Mouse (Mus musculus) hindbrain, embryonic 12.5 days (tissue): Measurements from ENCODE around the gene Asb6. TPM values are rescaled to one million over a fixed set of nuclear protein-coding genes. Genes with fewer than 3 reads are reported as not detected.
A peak's percentile ranks its signal among the peaks of the same experiment; 100 is the strongest.

Experiments
- ATAC-seq: fragments of 200-750 bp; cut with Nextera tagmentation; 2 replicates; pipeline ENCODE4 v1.8.0; 2017; ENCODE audit warnings: moderate TSS enrichment; ENCODE audit not compliant: low FRiP score
- H3K27ac ChIP-seq: fragments of 300-500 bp; sonication (generic); 2 replicates; pipeline ENCODE4 v1.5.1; 2016; ENCODE audit warnings: mild to moderate bottlenecking
- H3K27me3 ChIP-seq: fragments of 300-500 bp; sonication (generic); 2 replicates; pipeline ENCODE4 v1.6.1; 2016; ENCODE audit warnings: mild to moderate bottlenecking
- H3K36me3 ChIP-seq: fragments of 300-500 bp; sonication (generic); 2 replicates; pipeline ENCODE4 v1.6.1; 2016; ENCODE audit warnings: mild to moderate bottlenecking
- H3K4me1 ChIP-seq: fragments of 300-500 bp; sonication (generic); 2 replicates; pipeline ENCODE4 v1.6.1; 2016
- H3K4me2 ChIP-seq: fragments of 300-500 bp; sonication (generic); replicated peaks from 2 replicates; pipeline ENCODE4 v1.6.1; 2016; ENCODE audit warnings: mild to moderate bottlenecking
- H3K4me3 ChIP-seq: fragments of 300-500 bp; sonication (generic); 2 replicates; pipeline ENCODE4 v1.5.1; 2016; ENCODE audit warnings: mild to moderate bottlenecking
- H3K9ac ChIP-seq: fragments of 300-500 bp; sonication (generic); 2 replicates; pipeline ENCODE4 v1.6.1; 2016; ENCODE audit warnings: mild to moderate bottlenecking, moderate library complexity
- H3K9me3 ChIP-seq: fragments of 300-500 bp; sonication (generic); replicated peaks from 2 replicates; pipeline ENCODE4 v1.6.1; 2016; ENCODE audit warnings: mild to moderate bottlenecking
- WGBS: fragments of 180-500 bp; shearing (Covaris S2); methylation state at CpG from one replicate; pipeline ENCODE4 v1.1.7; 2016; 5-methylcytosine and 5-hydroxymethylcytosine counted together
- polyA plus RNA-seq: library from polyadenylated mRNA; unstranded; fragments of >200 nt; fragmentation: Nextera tagmentation; extraction: Ambion mirVana; gene quantifications from 2 replicates; pipeline ENCODE4 v1.2.1, GENCODE M21; 2016

Asb6 gene
- 38.9 and 40.6 TPM in 2 replicates for polyA plus RNA-seq

DNA sequence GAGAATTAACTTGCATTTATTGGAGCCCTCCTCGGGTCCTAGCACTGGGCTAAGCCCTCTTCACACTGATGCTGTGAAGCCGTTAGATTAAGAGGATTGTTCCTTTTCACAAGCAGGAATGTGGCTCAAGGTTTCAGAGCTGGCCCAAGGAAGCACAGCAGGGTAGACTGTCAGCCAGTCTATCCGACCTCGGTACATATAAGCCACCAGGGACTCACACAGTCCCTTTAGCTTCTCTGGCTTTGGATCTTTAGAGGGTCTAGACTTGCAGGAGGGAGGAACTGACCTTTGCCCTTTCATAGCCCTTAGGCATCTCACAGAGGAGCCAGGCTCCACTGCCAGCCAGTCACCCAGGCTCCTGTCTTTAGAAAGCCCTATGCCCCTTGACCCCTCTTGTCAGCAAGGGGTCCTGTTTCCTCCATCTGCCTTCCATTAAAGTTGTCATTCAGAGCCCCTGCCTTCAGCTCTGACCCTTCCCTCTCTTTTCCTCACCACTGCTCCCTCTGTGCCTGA, at the start of gene Asb6:
Gene Asb6 (minus strand): TSS at position 51 of the 513 bp plus-strand sequence.
- WGBS: 11% methylated on average over 4 of the region's 4 CpGs
- peaks cover 25% of the 10 kb centered on the region for H3K4me1 ChIP-seq

GRCm38 (mm10) chr2:30879481-30879880, 49.3 kb upstream of the Asb6 start:
- H3K4me3 ChIP-seq: no peak overlapping the region
- peaks cover 9% of the 10 kb centered on the region for H3K4me1 ChIP-seq
- no peak overlapping the region for H3K27ac ChIP-seq
- no peaks in the 10 kb centered on the region for H3K9me3 ChIP-seq
- no peak overlapping the region for H3K9ac ChIP-seq
- no peaks in the 10 kb centered on the region for H3K36me3 ChIP-seq
- no peak for ATAC-seq
- no peak overlapping the region for H3K4me2 ChIP-seq
- no peaks in the 10 kb centered on the region; the same call in 1 of the 2 replicates for H3K27me3 ChIP-seq
- WGBS: 92% methylated on average over 15 of the region's 15 CpGs

More for the DNA sequence above, at the start of gene Asb6:
- ATAC-seq: no peak
- H3K27me3 ChIP-seq: no peaks in the 10 kb centered on the region
- H3K9me3 ChIP-seq: no peaks in the 10 kb centered on the region
- H3K9ac ChIP-seq: no peak within 1 kb of the TSS
- no peak within 1 kb of the TSS for H3K4me3 ChIP-seq
- no peak within 1 kb of the TSS for H3K27ac ChIP-seq
- peaks cover 11% of the 10 kb centered on the region for H3K36me3 ChIP-seq
- H3K4me2 ChIP-seq: no peak within 1 kb of the TSS

GRCm38 (mm10) chr2:30875621-30876432, 45.7 kb upstream of the Asb6 start:
- no peak overlapping the region for H3K9ac ChIP-seq
- 34% methylated on average over 11 of the region's 11 CpGs for WGBS
- peaks cover 16% of the 10 kb centered on the region for H3K4me1 ChIP-seq
- H3K27ac ChIP-seq: peak overlapping the region; percentile 66; the same call in 1 of the 2 replicates
- H3K4me2 ChIP-seq: no peak overlapping the region
- no peaks in the 10 kb centered on the region for H3K9me3 ChIP-seq
- H3K27me3 ChIP-seq: no peaks in the 10 kb centered on the region; the same call in 1 of the 2 replicates
- no peak overlapping the region for H3K4me3 ChIP-seq
- no peaks in the 10 kb centered on the region for H3K36me3 ChIP-seq
- ATAC-seq: no peak

- H3K4me2 ChIP-seq: no peak overlapping the region
- no peak overlapping the region for H3K4me3 ChIP-seq
- H3K9ac ChIP-seq: no peak overlapping the region
- H3K4me1 ChIP-seq: peaks cover 17% of the 10 kb centered on the region
- ATAC-seq: no peak
- WGBS: 57% methylated on average over 7 of the region's 7 CpGs
- H3K27ac ChIP-seq: 0 out of 2 replicates have a peak overlapping the region, but pooled peaks have one; percentile 40
- H3K27me3 ChIP-seq: no peaks in the 10 kb centered on the region; the same call in 1 of the 2 replicates
- no peaks in the 10 kb centered on the region for H3K9me3 ChIP-seq
- H3K36me3 ChIP-seq: no peaks in the 10 kb centered on the region
These were observed 45.0 kb upstream of the Asb6 start for GRCm38 (mm10) chr2:30875096-30875495.

- no peak overlapping the region for H3K27ac ChIP-seq
- H3K4me2 ChIP-seq: no peak overlapping the region
- no peak for ATAC-seq
- no peaks in the 10 kb centered on the region; the same call in 1 of the 2 replicates for H3K27me3 ChIP-seq
- WGBS: 20% methylated on average over 10 of the region's 10 CpGs
- H3K9me3 ChIP-seq: no peaks in the 10 kb centered on the region
- H3K4me1 ChIP-seq: peaks cover 17% of the 10 kb centered on the region
- no peak overlapping the region for H3K4me3 ChIP-seq
- H3K36me3 ChIP-seq: no peaks in the 10 kb centered on the region
- no peak overlapping the region for H3K9ac ChIP-seq
These were observed 44.3 kb upstream of the Asb6 start for GRCm38 (mm10) chr2:30874445-30874844.

DNA sequence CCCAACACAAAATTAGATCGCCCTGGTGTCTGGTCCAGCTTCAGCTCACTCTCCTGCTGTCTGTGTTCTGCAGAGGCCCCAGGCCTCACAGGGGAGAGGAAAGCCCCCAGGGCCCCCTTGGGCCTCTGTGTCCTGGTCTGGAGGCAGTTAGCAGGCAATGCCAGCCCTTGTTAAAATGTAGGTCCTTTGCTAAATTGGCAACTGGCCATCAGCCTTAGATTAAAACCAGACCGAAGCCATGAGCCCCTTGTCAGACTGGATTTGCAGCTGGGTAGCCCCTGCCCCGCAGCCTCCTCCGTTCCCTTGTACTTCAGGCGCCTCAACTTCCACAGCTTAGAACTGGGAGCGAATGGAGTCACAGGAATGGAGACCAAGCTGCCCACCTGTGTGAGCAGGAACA, 42.5 kb upstream of the Asb6 start:
- no peak for ATAC-seq
- peak overlapping the region; percentile 49; the same call in 1 of the 2 replicates for H3K27ac ChIP-seq
- WGBS: 71% methylated on average over 6 of the region's 6 CpGs

GRCm38 (mm10) chr2:30870863-30871262, 40.7 kb upstream of the Asb6 start:
- 65% methylated on average over 8 of the region's 8 CpGs for WGBS
- ATAC-seq: no peak
- Histone ChIP-seq H3K9me3 (no peaks in the 10 kb centered on the region), H3K36me3 (no peaks in the 10 kb centered on the region), H3K27me3 (no peaks in the 10 kb centered on the region), H3K4me1 (peaks cover 13% of the 10 kb centered on the region), H3K4me3 (no peak overlapping the region), H3K27ac (no peak overlapping the region), H3K4me2 (no peak overlapping the region), H3K9ac (no peak overlapping the region)

More for the DNA sequence above, 42.5 kb upstream of the Asb6 start:
- Histone ChIP-seq H3K9me3 (no peaks in the 10 kb centered on the region), H3K36me3 (no peaks in the 10 kb centered on the region), H3K4me2 (no peak overlapping the region), H3K4me1 (peaks cover 17% of the 10 kb centered on the region), H3K4me3 (no peak overlapping the region), H3K27me3 (no peaks in the 10 kb centered on the region; the same call in 1 of the 2 replicates), H3K9ac (no peak overlapping the region)

DNA sequence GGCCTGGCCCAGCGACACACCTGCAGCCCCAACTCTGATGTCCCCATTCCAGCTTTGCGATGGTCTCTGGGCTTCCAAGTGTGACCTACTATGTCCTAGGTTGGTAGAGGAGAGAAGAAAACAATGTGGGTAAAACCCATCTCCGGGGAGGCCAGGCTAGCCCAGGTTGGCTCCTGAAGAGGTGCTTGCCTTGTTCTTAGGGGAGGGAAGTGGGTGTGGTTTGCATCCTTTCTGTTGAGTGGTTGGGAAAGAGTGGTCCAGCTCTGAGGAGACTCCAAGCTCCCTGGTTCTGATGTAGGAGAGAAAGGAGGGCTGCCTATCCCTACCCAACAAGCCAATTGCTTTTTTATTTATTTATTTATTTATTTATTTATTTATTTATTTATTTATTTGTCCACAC, 35.3 kb upstream of the Asb6 start:
- no peak for ATAC-seq
- Histone ChIP-seq H3K27ac (no peak overlapping the region), H3K27me3 (peaks cover 18% of the 10 kb centered on the region), H3K9ac (no peak overlapping the region), H3K4me1 (peaks cover 20% of the 10 kb centered on the region), H3K9me3 (no peaks in the 10 kb centered on the region), H3K4me3 (peak overlapping the region; percentile 25; the same call in 1 of the 2 replicates), H3K4me2 (peak overlapping the region; percentile 47), H3K36me3 (no peaks in the 10 kb centered on the region)
- WGBS: 60% methylated on average over 3 of the region's 3 CpGs

DNA sequence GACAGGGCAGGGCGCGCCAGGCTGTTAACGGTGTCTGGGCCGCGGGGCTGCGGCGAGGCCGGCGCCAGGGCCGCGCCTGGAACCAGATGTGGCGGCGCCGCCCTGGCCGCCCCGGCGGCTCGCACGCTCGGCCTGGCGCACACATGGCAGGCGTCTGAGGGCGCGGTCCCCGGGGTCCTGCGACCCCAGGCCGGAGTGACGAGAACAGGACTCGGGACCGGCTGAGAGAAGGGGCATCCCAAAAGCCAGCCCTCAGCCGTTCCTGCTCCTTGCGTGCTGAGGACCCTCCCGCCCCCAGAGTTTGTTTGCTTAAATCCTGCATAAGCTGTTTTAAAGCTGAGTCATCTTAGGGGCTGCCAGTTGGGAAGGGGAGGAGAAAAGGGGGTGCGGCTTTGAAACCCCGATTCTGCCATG, 34.8 kb upstream of the Asb6 start:
- H3K9ac ChIP-seq: peak overlapping the region; percentile 39; the same call in 1 of the 2 replicates
- ATAC-seq: no peak
- WGBS: 2% methylated on average over 35 of the region's 35 CpGs
- H3K4me2 ChIP-seq: peak overlapping the region; percentile 47
- no peaks in the 10 kb centered on the region for H3K9me3 ChIP-seq
- peaks cover 20% of the 10 kb centered on the region for H3K4me1 ChIP-seq
- peaks cover 18% of the 10 kb centered on the region for H3K27me3 ChIP-seq
- 0 out of 2 replicates have a peak overlapping the region, but pooled peaks have one; percentile 40 for H3K27ac ChIP-seq
- H3K4me3 ChIP-seq: peak overlapping the region; percentile 25
- no peaks in the 10 kb centered on the region for H3K36me3 ChIP-seq

DNA sequence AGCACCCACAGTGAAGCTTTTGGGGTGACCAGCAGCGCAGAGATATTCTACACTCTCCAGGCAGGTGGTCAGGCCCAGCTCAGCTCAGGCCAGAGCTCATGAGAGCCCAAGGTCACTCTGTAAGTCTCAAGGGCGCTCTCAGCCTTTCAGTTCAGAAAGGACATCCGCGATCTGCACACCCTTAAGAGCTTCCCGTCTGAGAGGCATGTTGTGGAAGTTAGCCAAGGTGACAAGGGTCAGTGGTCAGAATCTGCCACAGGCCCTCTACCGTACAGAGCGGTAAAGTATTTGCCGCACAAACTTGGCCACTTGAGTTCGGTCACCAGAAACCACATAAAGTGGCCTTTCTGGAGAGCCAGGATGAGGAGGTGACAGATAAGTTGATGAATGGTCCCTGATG, 33.4 kb upstream of the Asb6 start:
- ATAC-seq: no peak
- Histone ChIP-seq H3K4me3 (no peak overlapping the region), H3K4me1 (peaks cover 20% of the 10 kb centered on the region), H3K27ac (no peak overlapping the region), H3K4me2 (no peak overlapping the region), H3K36me3 (no peaks in the 10 kb centered on the region), H3K9me3 (no peaks in the 10 kb centered on the region), H3K27me3 (peaks cover 18% of the 10 kb centered on the region), H3K9ac (no peak overlapping the region; the same call in 1 of the 2 replicates)
- 76% methylated on average over 9 of the region's 9 CpGs for WGBS

GRCm38 (mm10) chr2:30862081-30862480, 31.9 kb upstream of the Asb6 start:
- ATAC-seq: no peak
- H3K27me3 ChIP-seq: peaks cover 18% of the 10 kb centered on the region
- no peak overlapping the region for H3K4me2 ChIP-seq
- H3K9me3 ChIP-seq: no peaks in the 10 kb centered on the region
- H3K27ac ChIP-seq: no peak overlapping the region
- no peak overlapping the region for H3K4me3 ChIP-seq
- peaks cover 20% of the 10 kb centered on the region for H3K4me1 ChIP-seq
- 64% methylated on average over 4 of the region's 4 CpGs for WGBS
- no peak overlapping the region for H3K9ac ChIP-seq
- no peaks in the 10 kb centered on the region for H3K36me3 ChIP-seq

DNA sequence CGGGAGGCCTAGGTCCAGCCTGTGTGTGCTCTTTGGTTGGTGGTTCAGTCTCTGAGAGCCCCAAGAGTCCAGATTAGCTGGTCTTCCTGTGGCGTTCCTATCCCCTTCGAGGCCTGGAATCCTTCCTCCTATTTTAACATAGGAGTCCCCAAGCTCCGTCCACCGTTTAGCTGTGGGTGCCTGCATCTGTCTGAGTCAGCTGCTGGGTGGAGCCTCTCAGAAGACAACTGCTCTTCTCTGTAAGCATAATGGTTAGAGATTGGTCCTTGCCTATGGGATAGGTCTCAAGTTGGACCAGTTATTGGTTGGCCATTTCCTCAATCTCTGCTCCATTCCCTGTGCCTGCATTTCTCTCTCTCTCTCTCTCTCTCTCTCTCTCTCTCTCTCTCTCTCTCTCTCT, 29.6 kb upstream of the Asb6 start:
- 78% methylated on average over 5 of the region's 5 CpGs for WGBS
- Histone ChIP-seq H3K27me3 (peaks cover 11% of the 10 kb centered on the region), H3K4me1 (peaks cover 16% of the 10 kb centered on the region), H3K4me2 (no peak overlapping the region), H3K9me3 (no peaks in the 10 kb centered on the region), H3K27ac (no peak overlapping the region), H3K36me3 (no peaks in the 10 kb centered on the region), H3K4me3 (no peak overlapping the region), H3K9ac (no peak overlapping the region)
- no peak for ATAC-seq
